Mouse (Mus musculus) adrenal gland, postnatal 4 days (tissue): Measurements from ENCODE around the gene Etfb. TPM values are rescaled to one million over a fixed set of nuclear protein-coding genes. Genes with fewer than 3 reads are reported as not detected.

Experiments
- DNase-seq, 2 experiments: peaks; one replicate each; pipeline ENCODE4 v3.0.0; 2021 to 2022; ENCODE audit warnings: low spot score in 2 of 2, mixed read lengths in 2 of 2
- total RNA-seq, 2 experiments: library from RNA; stranded (reverse); gene quantifications; 2 replicates each; pipeline ENCODE4 v1.2.3; 2021

Etfb gene
- total RNA-seq, 2 experiments from 2014 or later: 378 to 458 TPM

GRCm38 (mm10) chr7:43447801-43448200 lies 3.9 kb downstream of the Etfb start:
- no peak for DNase-seq

DNA sequence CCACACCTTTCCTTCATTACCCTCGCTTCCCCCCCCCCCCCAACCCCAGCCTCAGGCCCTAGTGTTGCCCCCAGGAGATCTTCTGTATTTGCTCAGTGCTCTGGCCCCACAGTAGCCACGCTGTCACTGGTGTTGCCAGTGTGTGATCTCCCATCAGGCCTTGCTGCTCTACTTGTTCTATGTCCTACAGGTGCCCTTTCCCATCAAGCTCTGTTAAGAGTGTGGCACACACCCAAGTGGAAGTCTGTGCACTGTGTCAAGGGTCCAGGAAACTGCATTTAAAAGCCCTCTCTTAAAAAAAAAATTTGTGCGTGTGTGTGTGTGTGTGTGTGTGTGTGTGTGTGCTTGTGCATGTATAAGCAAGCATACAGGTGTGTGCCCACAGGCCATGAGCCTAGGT lies 4.4 kb downstream of the Etfb start:
- DNase-seq: no peak

GRCm38 (mm10) chr7:43449811-43450210 lies 5.9 kb downstream of the Etfb start:
- DNase-seq: no peak

- DNase-seq: no peak
Measured at GRCm38 (mm10) chr7:43451726-43452125, 7.8 kb downstream of the Etfb start.

GRCm38 (mm10) chr7:43452609-43453008 lies 8.7 kb downstream of the Etfb start:
- DNase-seq: no peak

DNA sequence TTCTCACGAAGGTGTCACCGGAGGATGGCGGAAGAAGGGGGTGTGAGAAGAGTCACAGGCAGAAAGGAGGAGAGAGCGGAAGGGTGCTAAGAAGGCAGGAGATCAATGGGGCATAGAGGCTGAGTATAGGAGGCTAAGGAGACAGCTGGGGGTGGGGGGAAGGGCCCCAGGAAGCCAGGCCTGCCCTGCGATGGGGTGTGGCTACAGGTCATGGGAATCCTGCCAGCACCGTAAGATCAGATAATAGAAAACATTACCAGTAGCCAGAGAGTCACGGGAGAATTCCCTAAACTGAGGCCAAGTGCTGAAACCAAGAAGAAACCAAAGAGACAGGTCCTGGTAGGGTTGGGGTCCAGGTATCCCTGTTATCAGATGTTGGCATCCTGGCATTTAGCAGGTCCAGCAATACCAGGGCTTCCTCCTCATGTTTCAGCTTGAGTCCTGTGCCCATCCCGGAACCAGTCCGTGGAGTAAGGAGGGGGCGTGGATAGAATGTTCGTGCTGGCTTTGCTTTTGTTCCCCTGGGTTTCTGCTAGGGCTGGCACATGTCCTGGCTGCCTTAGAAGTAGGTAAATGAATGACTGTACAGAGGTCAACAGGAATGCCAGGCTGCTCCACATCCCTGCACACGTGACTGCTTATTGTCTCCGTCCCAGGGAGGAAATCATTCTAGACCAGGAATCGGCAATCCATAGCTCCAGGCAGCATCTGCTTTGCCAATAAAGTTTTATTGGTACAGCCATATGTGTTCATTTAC lies 9.9 kb downstream of the Etfb start:
- no peak for DNase-seq

DNA sequence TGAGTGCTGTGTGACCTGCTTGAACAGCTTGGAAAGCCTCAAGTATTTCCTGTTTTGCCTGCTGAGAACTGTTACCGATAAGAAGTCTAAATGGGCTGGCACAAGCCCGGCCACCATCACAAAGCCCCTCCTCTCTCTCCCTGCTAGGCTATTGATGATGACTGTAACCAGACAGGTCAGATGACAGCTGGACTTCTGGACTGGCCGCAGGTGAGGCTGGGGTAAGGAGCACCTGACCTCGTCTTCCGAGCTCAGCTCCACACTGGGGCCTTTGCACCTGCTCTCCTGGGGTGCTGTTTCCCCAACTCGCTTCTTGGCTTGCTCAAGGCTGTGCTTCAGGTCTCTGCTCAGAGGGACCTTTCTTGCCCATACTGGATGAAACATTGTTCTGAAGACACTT lies 10.5 kb downstream of the Etfb start:
- no peak for DNase-seq

DNA sequence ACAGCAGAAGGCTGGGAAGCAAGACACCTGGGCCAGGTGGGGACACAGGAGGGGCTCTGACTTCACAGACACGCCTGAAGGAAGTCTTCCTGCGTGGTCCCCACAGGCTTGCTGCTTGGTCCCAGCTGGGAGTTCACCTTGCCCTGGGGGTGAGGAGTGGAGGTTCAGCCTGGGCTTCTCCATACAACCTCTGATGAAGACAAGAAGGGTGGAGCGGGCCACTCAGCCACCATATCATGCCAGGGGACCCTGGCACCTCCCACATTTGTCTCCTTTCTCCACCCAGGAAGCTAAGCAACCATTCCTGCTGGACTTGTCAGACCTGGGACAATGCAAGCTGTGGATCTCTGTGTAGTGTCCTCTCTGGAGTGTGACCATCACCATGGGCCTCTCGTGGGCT lies 19.0 kb downstream of the Etfb start, which contains the start of gene Vsig10l:
Vsig10l (plus strand) TSS at position 301 of the 400 bp plus-strand sequence.
- DNase-seq: no peak

GRCm38 (mm10) chr7:43463976-43464375 lies 20.1 kb downstream of the Etfb start:
- DNase-seq: no peak

DNA sequence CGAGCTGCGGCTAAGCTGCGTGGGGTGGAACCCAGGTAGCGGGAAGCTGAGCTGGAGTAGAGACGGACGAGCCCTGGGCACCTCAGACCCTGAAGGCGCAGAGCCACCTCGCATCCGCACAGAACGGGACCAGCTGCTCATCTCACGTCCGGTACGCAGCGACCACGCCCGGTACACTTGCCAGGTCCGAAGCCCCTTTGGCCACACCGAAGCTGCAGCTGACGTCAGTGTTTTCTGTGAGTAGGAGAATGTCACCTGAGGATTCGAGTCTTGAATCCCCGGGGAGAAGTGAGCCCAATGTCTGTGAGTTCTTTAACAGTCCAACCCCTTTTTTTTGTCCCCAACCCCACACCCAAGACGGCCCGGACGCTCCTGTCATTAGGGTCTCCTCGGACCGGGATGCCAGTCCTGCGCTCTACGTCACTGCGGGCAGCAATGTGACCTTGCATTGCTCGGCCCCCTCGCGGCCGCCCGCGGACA lies 21.0 kb downstream of the Etfb start:
- DNase-seq: no peak

DNA sequence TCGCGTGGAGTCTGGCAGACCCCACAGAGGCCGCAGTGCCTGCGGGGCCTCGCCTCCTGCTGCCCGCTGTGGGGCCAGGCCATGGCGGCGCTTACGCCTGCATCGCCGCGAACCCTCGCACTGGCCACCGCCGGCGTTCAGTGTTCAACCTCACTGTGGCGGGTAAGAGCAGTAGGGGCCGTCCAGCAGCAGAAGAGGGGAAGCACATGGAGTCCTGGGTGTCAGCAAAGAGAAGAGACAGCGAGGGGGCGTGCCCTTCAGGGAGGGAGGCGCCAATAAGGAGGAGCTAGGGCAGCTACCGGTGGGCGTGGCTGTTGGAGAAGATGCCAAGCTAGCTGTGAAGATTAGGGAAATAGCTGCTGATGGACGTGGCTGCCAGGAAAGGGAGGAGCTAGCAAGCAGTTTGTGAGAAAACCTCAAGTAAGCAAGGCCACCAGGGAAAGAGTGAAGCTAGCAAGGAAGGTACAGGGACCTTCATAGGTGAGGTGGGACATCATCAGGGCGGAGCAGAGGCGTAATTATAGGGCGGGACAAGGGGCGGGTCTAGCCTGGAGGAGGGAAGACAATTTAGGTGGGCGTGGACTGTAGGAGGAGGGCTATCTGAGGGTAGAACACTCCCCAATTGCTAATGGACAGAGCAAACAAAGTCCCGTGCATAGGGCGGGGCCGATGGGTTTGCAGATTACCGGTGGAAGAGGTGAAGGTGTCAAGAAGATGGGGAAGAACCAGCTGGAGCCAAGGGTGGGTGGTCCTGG lies 21.6 kb downstream of the Etfb start:
- peak; percentile 46 to 76 for DNase-seq

DNA sequence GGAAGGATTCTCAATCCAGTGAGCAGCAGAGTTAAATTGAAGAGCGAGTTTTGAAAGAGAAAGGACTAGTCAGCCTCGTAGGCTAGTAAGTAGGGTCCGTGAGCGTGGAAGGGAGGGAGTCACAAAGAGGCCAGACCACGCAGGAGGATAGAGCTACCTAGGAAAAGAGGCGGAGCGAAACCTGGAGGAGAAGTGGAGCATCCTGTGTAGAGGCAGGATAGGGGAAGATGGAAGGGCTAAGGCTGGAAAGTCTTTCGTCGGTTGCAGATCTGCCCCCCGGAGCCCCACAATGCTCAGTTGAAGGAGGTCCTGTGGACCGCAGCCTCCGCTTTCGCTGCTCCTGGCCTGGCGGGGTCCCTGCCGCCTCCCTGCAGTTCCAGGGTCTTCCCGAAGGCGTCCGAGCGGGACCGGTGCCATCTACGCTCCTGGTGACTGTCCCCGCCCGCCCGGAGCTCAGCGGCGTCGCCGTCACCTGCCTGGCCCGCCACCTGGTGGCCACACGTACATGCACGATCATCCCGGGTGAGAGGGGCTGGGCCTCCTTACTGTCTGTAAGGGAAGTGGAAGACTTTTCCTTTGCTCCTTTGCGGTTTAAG lies 22.3 kb downstream of the Etfb start:
- DNase-seq: peak; percentile 64 to 69

DNA sequence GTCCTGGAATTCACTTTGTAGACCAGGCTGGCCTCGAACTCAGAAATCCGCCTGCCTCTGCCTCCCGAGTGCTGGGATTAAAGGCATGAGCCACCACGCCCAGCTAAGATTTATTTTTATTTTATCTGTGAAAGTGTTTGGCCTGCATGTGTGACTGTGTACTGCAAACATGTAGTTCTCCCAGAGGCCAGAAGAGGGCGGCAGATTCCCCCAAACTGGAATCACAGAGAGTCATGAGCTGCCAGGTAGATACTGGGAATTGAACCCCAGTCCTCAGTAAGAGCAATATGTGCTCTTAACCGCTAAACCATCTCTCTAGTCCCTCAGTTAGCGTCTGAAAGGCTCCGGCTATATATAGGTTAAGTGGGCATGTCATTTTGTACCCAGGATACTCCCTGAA lies 26.5 kb downstream of the Etfb start:
- DNase-seq: no peak

- no peak for DNase-seq
Measured at GRCm38 (mm10) chr7:43475706-43476105, 31.8 kb downstream of the Etfb start.

GRCm38 (mm10) chr7:43476376-43476775 lies 32.5 kb downstream of the Etfb start:
- no peak for DNase-seq

DNA sequence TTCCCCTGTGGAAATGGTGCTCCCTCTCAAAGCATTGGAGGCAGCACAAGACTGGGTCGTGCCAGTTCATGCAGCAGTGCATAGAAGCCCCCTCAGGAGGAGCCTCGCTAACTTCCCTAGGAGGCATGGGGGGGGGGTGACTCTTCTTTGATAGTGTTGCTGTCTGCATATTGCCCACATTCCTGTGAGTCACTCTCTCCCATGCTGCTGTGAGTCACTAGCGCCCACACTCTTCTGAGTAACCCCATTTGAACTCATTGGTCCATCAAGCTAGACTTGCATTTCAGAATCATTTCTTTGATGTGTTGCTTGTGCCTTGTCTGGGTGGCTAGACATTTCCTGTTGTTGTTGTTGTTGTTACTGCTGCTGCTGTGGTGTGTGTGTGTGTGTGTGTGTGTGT lies 37.3 kb downstream of the Etfb start:
- DNase-seq: no peak

DNA sequence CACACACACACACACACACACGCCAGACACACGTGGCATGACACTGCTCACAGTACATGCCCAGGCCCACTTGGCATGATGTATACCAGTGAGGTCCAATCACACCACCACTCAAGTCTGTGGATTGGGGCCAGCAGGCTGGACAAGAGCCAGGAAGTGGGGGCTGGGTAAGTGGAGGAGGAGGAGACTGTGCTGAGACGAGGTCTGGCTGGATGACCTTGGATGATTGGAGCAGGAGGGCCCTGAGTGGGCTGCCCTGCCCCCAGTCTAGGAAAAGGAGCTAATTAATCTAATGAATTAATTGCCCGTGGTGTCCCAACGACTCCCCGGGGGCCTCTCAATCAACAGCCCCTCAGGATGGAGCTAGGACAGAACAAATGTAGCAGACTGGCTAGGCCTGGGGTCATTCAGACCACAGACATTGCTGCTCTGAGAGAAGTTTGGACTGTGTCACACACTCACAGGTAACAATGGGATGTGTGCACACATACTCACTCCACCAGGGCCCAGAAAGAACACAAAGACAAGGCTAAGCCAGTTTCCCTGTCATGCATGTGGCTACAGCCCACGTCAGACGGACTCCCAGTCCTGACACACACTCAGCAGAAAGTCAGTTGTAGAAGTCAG lies 38.3 kb downstream of the Etfb start:
- DNase-seq: no peak

DNA sequence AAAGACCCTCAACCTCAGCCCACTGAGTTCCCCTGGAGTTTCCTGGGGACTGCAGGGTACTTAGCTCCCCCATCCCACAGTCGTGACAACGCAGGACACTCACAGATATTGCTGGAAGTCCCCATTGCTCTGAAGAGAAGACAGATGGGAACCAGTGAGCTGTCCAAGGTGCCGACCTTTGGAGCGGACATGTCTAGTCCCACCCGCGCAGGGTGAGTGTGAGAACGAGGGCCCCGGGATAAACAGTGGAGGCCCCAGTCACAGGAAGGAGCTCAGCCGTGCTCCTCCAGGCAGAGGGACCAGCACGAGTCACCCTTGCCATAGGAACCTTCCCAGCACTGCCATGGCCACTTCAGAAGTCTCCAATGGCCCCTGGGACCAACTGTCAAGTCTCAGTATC lies 39.4 kb downstream of the Etfb start:
- no peak for DNase-seq

- DNase-seq: no peak
Measured at GRCm38 (mm10) chr7:43488646-43489045, 44.8 kb downstream of the Etfb start.

GRCm38 (mm10) chr7:43489631-43490125 lies 45.8 kb downstream of the Etfb start, which contains the start of gene Iglon5:
TSS of gene Iglon5 (minus strand) at chr7:43490075.
- no peak for DNase-seq

- DNase-seq: no peak
Measured at GRCm38 (mm10) chr7:43490182-43490584, 46.3 kb downstream of the Etfb start.
